Mouse (Mus musculus) lung, embryonic 15.5 days (tissue): ENCODE results near the gene Acot3. TPM values are rescaled to one million over a fixed set of nuclear protein-coding genes. Genes with fewer than 3 reads are reported as not detected.
"Not testable (repeated sequence)": the region's sequence is repeated elsewhere in the genome, so short reads cannot be mapped to it uniquely, and the experiment has no call there.

ENCODE experiments used
- ATAC-seq: fragments of 200-750 bp; cut with Nextera tagmentation; 2 replicates; pipeline ENCODE4 v1.8.0; 2017; ENCODE audit warnings: moderate number of reproducible peaks, borderline replicate concordance; ENCODE audit not compliant: low FRiP score, low TSS enrichment; ENCODE audit errors: extremely low read depth
- H3K27ac ChIP-seq: fragments of 300-500 bp; sonication (generic); 2 replicates; pipeline ENCODE4 v1.5.1; 2015; ENCODE audit warnings: moderate library complexity, mild to moderate bottlenecking, inconsistent platforms
- H3K27me3 ChIP-seq: fragments of 300-500 bp; sonication (generic); 2 replicates; pipeline ENCODE4 v1.6.1; 2015; ENCODE audit warnings: inconsistent platforms
- H3K36me3 ChIP-seq: fragments of 300-500 bp; sonication (generic); 2 replicates; pipeline ENCODE4 v1.6.1; 2015; ENCODE audit warnings: inconsistent platforms
- H3K4me1 ChIP-seq: fragments of 300-500 bp; sonication (generic); 2 replicates; pipeline ENCODE4 v1.6.1; 2015; ENCODE audit warnings: inconsistent platforms
- H3K4me2 ChIP-seq: fragments of 300-500 bp; sonication (generic); 2 replicates; pipeline ENCODE4 v1.6.1; 2015; ENCODE audit warnings: inconsistent platforms, mild to moderate bottlenecking, moderate library complexity
- H3K4me3 ChIP-seq: fragments of 300-500 bp; sonication (generic); 2 replicates; pipeline ENCODE4 v1.5.1; 2015; ENCODE audit warnings: mild to moderate bottlenecking, inconsistent platforms
- H3K9ac ChIP-seq: fragments of 300-500 bp; sonication (generic); 2 replicates; pipeline ENCODE4 v1.6.1; 2015; ENCODE audit warnings: inconsistent platforms
- H3K9me3 ChIP-seq: fragments of 300-500 bp; sonication (generic); 2 replicates; pipeline ENCODE4 v1.6.1; 2016; ENCODE audit warnings: inconsistent platforms
- WGBS: fragments of 180-500 bp; shearing (Covaris S2); methylation state at CpG from one replicate; pipeline ENCODE4 v1.1.7; 2015; 5-methylcytosine and 5-hydroxymethylcytosine counted together
- polyA plus RNA-seq: library from polyadenylated mRNA; unstranded; fragments of >200 nt; fragmentation: Nextera tagmentation; extraction: Ambion mirVana; gene quantifications from 2 replicates; pipeline ENCODE4 v1.2.1, GENCODE M21; 2015

Acot3 gene
- polyA plus RNA-seq, 1 experiment from 2014 or later = 0.30 TPM

GRCm38 (mm10) chr12:84046906-84047305 is 5.0 kb upstream of the Acot3 start:
- 88% methylated on average over 1 of the region's 1 CpGs for WGBS
- peaks cover 2% of the 10 kb centered on the region; the same call in 1 of the 2 replicates for H3K27me3 ChIP-seq
- no peaks in the 10 kb centered on the region for H3K36me3 ChIP-seq
- no peaks in the 10 kb centered on the region for H3K9me3 ChIP-seq
- H3K9ac ChIP-seq = no peak overlapping the region
- ATAC-seq = no peak
- H3K4me1 ChIP-seq = no peaks in the 10 kb centered on the region
- no peak overlapping the region for H3K4me3 ChIP-seq
- no peak overlapping the region for H3K27ac ChIP-seq
- no peak overlapping the region for H3K4me2 ChIP-seq

- WGBS = 77% methylated on average over 5 of the region's 5 CpGs
- H3K4me2 ChIP-seq = not testable (repeated sequence)
Observed at GRCm38 (mm10) chr12:84050744-84051143, 1.2 kb upstream of the Acot3 start.

GRCm38 (mm10) chr12:84052609-84053008 is 665 bp downstream of the Acot3 start:
- Histone ChIP-seq H3K27ac (no peak overlapping the region), H3K4me1 (peaks cover 7% of the 10 kb centered on the region), H3K9me3 (no peaks in the 10 kb centered on the region; the same call in 1 of the 2 replicates), H3K4me3 (no peak overlapping the region), H3K4me2 (no peak overlapping the region), H3K36me3 (no peaks in the 10 kb centered on the region), H3K27me3 (peaks cover 24% of the 10 kb centered on the region), H3K9ac (no peak overlapping the region)
- WGBS = 83% methylated on average over 7 of the region's 7 CpGs
- no peak for ATAC-seq

More at GRCm38 (mm10) chr12:84050744-84051143, 1.2 kb upstream of the Acot3 start:
- not testable (repeated sequence) for H3K9ac ChIP-seq, ATAC-seq, H3K27ac ChIP-seq, H3K4me3 ChIP-seq, H3K36me3 ChIP-seq, H3K9me3 ChIP-seq, H3K4me1 ChIP-seq
- H3K27me3 ChIP-seq = peaks cover 24% of the 10 kb centered on the region

GRCm38 (mm10) chr12:84053173-84053572 is 1.2 kb downstream of the Acot3 start:
- no peaks in the 10 kb centered on the region for H3K36me3 ChIP-seq
- WGBS = 6% methylated on average over 16 of the region's 16 CpGs
- H3K9me3 ChIP-seq = no peaks in the 10 kb centered on the region; the same call in 1 of the 2 replicates
- peaks cover 24% of the 10 kb centered on the region for H3K27me3 ChIP-seq
- peak overlapping the region; percentile 84 for H3K4me2 ChIP-seq
- no peak for ATAC-seq
- no peak overlapping the region for H3K27ac ChIP-seq
- H3K4me1 ChIP-seq = peaks cover 7% of the 10 kb centered on the region
- H3K4me3 ChIP-seq = peak overlapping the region; percentile 45
- peak overlapping the region; percentile 25; the same call in 1 of the 2 replicates for H3K9ac ChIP-seq

- no peaks in the 10 kb centered on the region for H3K36me3 ChIP-seq
- peak overlapping the region; percentile 45 for H3K4me3 ChIP-seq
- peak overlapping the region; percentile 25; the same call in 1 of the 2 replicates for H3K9ac ChIP-seq
- no peaks in the 10 kb centered on the region; the same call in 1 of the 2 replicates for H3K9me3 ChIP-seq
- H3K27me3 ChIP-seq = peaks cover 24% of the 10 kb centered on the region
- H3K4me2 ChIP-seq = peak overlapping the region; percentile 84
- H3K27ac ChIP-seq = no peak overlapping the region
- no peak for ATAC-seq
- H3K4me1 ChIP-seq = peaks cover 7% of the 10 kb centered on the region
- 1% methylated on average over 40 of the region's 46 CpGs for WGBS
Observed at GRCm38 (mm10) chr12:84053679-84054391, 1.9 kb downstream of the Acot3 start.

GRCm38 (mm10) chr12:84060946-84061345 is 9.0 kb downstream of the Acot3 start:
- no peaks in the 10 kb centered on the region for H3K9me3 ChIP-seq
- no peak for ATAC-seq
- no peak overlapping the region for H3K9ac ChIP-seq
- 31% methylated on average over 2 of the region's 2 CpGs for WGBS
- H3K27ac ChIP-seq = no peak overlapping the region
- H3K36me3 ChIP-seq = no peaks in the 10 kb centered on the region
- H3K4me1 ChIP-seq = no peaks in the 10 kb centered on the region
- no peak overlapping the region for H3K4me3 ChIP-seq
- H3K4me2 ChIP-seq = no peak overlapping the region
- no peaks in the 10 kb centered on the region for H3K27me3 ChIP-seq

GRCm38 (mm10) chr12:84062336-84062735 is 10.4 kb downstream of the Acot3 start:
- no peaks in the 10 kb centered on the region for H3K36me3 ChIP-seq
- H3K9me3 ChIP-seq = no peaks in the 10 kb centered on the region
- ATAC-seq = no peak
- no peaks in the 10 kb centered on the region for H3K4me1 ChIP-seq
- H3K4me3 ChIP-seq = no peak overlapping the region
- H3K27ac ChIP-seq = no peak overlapping the region
- H3K4me2 ChIP-seq = no peak overlapping the region
- H3K27me3 ChIP-seq = 0 out of 2 replicates have a peak, but pooled peaks cover 4% of the 10 kb centered on the region
- H3K9ac ChIP-seq = no peak overlapping the region
- 91% methylated on average over 20 of the region's 20 CpGs for WGBS

- WGBS = 74% methylated on average over 5 of the region's 5 CpGs
- Histone ChIP-seq H3K27me3 (peaks cover 10% of the 10 kb centered on the region), H3K9me3 (no peaks in the 10 kb centered on the region), H3K4me2 (no peak overlapping the region), H3K9ac (no peak overlapping the region), H3K4me3 (no peak overlapping the region), H3K36me3 (no peaks in the 10 kb centered on the region), H3K4me1 (no peaks in the 10 kb centered on the region), H3K27ac (no peak overlapping the region)
- no peak for ATAC-seq
Observed at GRCm38 (mm10) chr12:84063228-84063627, 11.3 kb downstream of the Acot3 start.

- H3K4me1 ChIP-seq = no peaks in the 10 kb centered on the region
- H3K4me3 ChIP-seq = no peak overlapping the region
- no peak overlapping the region for H3K9ac ChIP-seq
- H3K9me3 ChIP-seq = no peaks in the 10 kb centered on the region
- H3K27ac ChIP-seq = no peak overlapping the region
- no peaks in the 10 kb centered on the region for H3K36me3 ChIP-seq
- ATAC-seq = no peak
- H3K27me3 ChIP-seq = peaks cover 16% of the 10 kb centered on the region
- no peak overlapping the region for H3K4me2 ChIP-seq
- WGBS = 79% methylated on average over 2 of the region's 2 CpGs
Observed at GRCm38 (mm10) chr12:84063833-84064232, 11.9 kb downstream of the Acot3 start.

- H3K9me3 ChIP-seq = no peaks in the 10 kb centered on the region
- no peak overlapping the region for H3K27ac ChIP-seq
- H3K4me2 ChIP-seq = no peak overlapping the region
- H3K4me3 ChIP-seq = no peak overlapping the region
- no peak overlapping the region for H3K9ac ChIP-seq
- H3K4me1 ChIP-seq = no peaks in the 10 kb centered on the region
- WGBS = 69% methylated on average over 8 of the region's 8 CpGs
- ATAC-seq = no peak
- H3K36me3 ChIP-seq = no peaks in the 10 kb centered on the region
- H3K27me3 ChIP-seq = peaks cover 24% of the 10 kb centered on the region
Observed at GRCm38 (mm10) chr12:84064621-84065020, 12.7 kb downstream of the Acot3 start.

GRCm38 (mm10) chr12:84067752-84068151 is 15.8 kb downstream of the Acot3 start:
- Histone ChIP-seq H3K4me2 (no peak overlapping the region), H3K4me1 (no peaks in the 10 kb centered on the region), H3K9me3 (no peaks in the 10 kb centered on the region), H3K27me3 (peaks cover 38% of the 10 kb centered on the region), H3K27ac (no peak overlapping the region), H3K4me3 (no peak overlapping the region), H3K9ac (no peak overlapping the region), H3K36me3 (no peaks in the 10 kb centered on the region)
- 69% methylated on average over 4 of the region's 4 CpGs for WGBS
- ATAC-seq = no peak

GRCm38 (mm10) chr12:84068296-84068695 is 16.4 kb downstream of the Acot3 start:
- 67% methylated on average over 8 of the region's 8 CpGs for WGBS
- ATAC-seq = no peak
- H3K4me2 ChIP-seq = no peak overlapping the region
- H3K27ac ChIP-seq = no peak overlapping the region
- H3K27me3 ChIP-seq = peaks cover 38% of the 10 kb centered on the region
- H3K4me1 ChIP-seq = no peaks in the 10 kb centered on the region
- no peak overlapping the region for H3K9ac ChIP-seq
- no peak overlapping the region for H3K4me3 ChIP-seq
- no peaks in the 10 kb centered on the region for H3K9me3 ChIP-seq
- H3K36me3 ChIP-seq = no peaks in the 10 kb centered on the region
